Mouse (Mus musculus) erythroblast, embryonic 14.5 days (primary cell): ENCODE measurements around the gene Cpa1.

ENCODE experiments used
- GATA1 ChIP-seq: IDR thresholded peaks from 2 replicates; pipeline ENCODE4 v1.6.1; 2012; ENCODE audit warnings: low read length, inconsistent platforms, mixed read lengths
- TAL1 ChIP-seq: IDR thresholded peaks from 3 replicates; pipeline ENCODE4 v1.6.1; 2012; ENCODE audit warnings: low read length, inconsistent platforms, mixed read lengths

- no peak for TF ChIP-seq GATA1
- TF ChIP-seq TAL1: no peak
Measured at GRCm38 (mm10) chr6:30628152-30628551, 10.9 kb upstream of the Cpa1 start.
